Mouse (Mus musculus): Measurements from ENCODE around the gene Wdr43.

- no peak for TF ChIP-seq GATA1 (IDR thresholded peaks at IDR 0.05; ENCODE audit: borderline replicate concordance, low read length)
- TF ChIP-seq FLI1 (IDR thresholded peaks at IDR 0.05; ENCODE audit: low read length) = no peak
These were observed 24.9 kb downstream of the Wdr43 start for GRCm38 (mm10) chr17:71640421-71641085.

Data from megakaryocyte, embryonic 14.5 days (primary cell).